Mouse (Mus musculus): Measurements from ENCODE around the gene Rpl21. TPM values are rescaled to one million over a fixed set of nuclear protein-coding genes. Genes with fewer than 3 reads are reported as not detected.

Rpl21 gene
- total RNA-seq (2021) = 100 to 1,000 TPM; 132 to 153 TPM

DNA sequence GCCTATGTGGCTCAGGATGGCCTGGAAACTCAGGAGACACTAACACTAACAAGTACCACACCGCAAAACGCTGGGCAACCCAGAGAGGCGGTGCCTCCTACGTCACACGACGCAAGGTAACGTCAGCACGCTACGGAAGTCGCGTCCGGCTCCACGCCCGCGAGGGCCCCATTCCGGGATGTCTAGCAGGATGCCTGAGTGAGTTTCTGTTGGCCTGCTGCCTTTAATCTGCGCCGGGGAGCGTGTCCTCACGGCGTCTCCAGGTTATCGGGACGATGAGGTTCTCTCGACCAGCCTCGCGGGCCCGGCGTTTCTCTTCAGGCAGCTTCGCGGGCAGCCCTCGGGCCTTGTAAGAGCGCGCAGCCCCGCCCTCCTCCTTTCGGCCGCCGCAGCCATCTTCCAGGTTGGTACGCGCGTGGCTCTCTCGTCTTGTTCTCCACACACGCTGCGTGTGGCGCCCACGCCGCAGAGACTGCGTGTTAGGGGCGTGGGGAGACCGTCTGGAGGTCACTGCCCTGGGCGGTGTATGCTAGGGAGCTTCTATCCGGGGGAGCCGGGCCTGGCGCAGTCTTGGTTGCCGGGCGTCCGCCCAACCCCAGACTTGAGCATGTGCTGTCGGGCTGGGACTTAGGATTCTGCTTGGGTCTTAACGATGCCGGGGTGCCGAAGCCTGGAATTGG lies at the start of gene Rpl21:
Gene Rpl21, plus strand, starts transcription at position 122 of the 680 bp plus-strand sequence.
- intact Hi-C loops (cut with DNase I) = loop anchor here (1.0 to 10.0 kb wide), 3 partner anchors 39 to 608 kb away; partner anchors contain the start of genes Gtf3a and Rnf6
- DNase-seq = peak; percentile 96 to 99

DNA sequence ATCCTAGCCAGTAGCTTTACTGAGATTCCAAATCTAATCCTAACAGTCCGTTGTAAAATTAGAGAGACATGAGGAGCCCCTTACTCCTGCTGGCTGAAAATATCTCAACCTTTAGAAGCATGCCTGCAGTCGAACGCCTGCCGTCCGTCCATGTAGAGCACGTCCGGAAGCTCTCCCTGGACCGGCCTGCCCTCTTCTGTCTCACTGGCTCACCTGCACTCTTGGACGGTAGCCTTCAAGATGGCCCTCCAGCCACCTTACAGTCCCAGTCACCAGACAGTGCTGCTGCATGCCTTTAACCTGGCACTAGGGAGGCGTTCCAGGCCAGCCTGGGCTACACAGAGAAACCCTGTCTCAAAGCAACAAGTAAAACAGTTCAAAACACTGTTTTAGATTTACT lies 49.4 kb upstream of the Rpl21 start:
- no peak for DNase-seq
- intact Hi-C loops (cut with DNase I) = no loop called here

DNA sequence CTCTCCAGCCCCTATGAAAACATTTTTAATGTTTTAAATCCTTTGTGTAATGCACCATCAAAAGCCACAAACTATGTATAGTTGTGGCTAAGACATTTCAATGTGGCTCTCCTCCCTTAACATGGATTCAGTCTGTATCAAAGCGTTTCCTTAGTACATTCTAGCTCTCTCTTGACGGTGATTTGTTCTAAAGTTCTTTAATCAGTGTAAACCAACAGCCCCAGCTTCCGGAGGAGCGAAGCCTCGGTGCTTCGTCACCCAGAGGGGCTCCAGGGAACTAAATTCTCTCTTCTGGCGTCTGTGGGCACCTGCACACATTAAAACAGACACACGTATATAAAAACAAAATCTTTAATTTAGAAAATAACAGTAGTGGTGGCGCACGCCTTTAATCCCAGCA lies 48.8 kb upstream of the Rpl21 start:
- no peak for DNase-seq
- intact Hi-C loops (cut with DNase I) = no loop called here

DNA sequence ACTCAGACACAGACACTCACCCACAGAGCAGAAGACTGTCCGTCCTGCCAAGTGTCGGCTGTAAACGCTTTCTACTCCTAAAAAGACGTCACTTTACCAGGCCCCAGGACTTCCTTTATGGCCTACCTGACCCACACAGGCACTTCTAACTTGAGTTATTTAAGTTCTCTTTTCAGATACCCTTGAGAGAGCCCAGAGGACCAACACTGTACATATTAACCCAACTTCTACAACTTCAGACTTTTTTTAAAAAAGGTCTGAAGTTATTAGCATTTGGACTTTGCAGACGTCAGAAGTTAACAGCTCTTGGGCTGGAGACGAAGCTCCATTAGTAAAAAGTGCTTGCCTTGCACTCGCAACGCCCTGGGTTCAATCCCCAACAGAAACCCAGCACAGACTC lies 46.6 kb upstream of the Rpl21 start:
- intact Hi-C loops (cut with DNase I) = no loop called here
- no peak for DNase-seq

DNA sequence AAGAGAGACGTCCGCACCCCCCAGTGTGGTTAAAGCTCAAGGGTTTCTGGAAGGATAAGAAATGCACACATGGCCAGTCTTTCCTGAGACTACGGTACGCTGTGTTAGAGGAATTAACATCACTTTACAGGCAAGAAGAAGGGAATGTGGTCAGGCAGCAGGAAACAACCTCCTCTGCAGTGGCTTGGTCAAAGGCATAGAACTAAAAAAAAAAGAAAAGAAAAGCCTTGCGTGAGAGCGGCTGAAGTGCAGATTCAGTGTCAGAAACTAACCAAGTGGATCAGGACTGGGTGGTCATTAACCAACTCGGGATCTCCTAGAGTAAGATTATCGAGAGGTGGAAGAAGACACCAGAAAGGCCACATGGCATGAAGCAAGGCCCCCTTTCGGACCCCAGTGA lies 43.3 kb upstream of the Rpl21 start:
- intact Hi-C loops (cut with DNase I) = no loop called here
- DNase-seq = no peak

DNA sequence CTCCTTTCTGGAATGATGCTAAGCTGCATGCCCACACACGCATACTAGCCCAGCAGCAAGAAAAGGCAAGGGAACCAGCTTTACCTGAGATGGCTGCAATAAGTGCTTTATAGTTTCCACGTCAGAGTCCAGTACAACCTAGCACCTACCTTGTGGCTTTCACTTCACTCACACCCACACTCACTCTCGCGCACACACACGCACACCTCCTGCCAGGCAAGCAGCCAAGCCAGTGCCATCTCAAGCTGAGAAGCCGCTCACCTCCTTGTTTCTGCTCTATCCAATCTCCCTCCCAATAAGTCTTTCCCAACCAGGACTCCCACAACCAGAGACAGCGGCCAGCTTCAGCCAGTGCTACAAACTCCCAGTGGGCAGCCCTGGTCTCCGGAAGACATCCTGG lies 41.7 kb upstream of the Rpl21 start:
- no peak for DNase-seq
- intact Hi-C loops (cut with DNase I) = loop anchor here (5.0 kb wide), 1 partner anchor 39 kb away; no protein-coding TSS in a partner anchor

DNA sequence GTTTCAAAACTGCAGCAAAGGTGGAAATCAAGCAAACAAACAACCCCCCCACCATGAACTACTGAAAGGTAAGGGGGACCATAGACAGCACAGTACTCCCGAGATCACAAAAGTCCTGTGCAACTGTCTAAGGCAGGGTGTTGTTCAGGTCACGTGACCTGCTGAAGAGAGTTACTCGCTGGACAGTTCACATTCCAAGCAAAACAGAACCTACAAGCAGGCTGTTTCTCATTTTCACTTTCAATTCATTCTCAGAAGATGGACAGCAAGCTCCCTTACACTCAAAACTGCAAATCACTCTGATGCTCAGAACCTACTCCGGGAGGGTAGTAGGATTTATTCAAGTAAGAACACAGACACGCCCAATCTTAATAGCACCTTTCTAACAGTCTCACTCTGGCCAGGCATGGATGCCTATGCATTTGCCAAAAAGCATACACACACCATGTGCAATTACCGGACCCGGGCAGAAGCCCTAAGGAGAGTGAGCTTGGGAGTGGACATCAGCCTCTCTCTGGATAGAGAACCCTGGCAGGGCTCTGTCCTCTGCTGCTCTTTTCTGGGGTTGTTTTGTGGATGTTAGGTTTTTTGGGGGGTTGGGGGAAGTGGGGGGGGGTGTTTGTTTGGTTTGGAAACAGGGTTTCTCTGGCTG lies 40.4 kb upstream of the Rpl21 start:
- intact Hi-C loops (cut with DNase I) = loop anchor here (2.0 to 5.0 kb wide), 2 partner anchors 15 to 40 kb away; no protein-coding TSS in a partner anchor
- no peak for DNase-seq

DNA sequence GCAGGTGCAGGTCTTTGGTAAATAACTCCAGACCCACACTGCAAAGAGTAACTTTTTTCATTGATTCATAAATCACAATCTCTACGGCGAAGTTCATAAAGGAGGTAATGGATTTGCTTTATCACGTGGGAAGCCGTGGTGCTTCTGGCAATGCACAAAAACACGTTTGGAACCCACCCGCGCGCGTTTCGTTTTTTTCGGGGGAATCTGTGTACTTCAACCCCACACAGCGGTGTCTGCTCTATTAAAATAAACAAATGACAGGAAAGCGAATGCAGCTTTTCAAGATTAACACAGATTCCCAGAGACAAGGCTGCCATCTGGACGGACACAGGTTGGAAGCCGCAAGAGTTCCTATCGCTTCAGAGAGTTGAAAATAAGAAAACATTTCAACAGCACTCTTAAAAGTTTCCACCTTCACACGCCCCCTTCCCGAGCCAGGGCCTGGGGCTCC lies 39.0 kb upstream of the Rpl21 start:
- DNase-seq = no peak
- intact Hi-C loops (cut with DNase I) = loop anchor here (1.0 to 5.0 kb wide), 4 partner anchors 17 to 41 kb away; no protein-coding TSS in a partner anchor

DNA sequence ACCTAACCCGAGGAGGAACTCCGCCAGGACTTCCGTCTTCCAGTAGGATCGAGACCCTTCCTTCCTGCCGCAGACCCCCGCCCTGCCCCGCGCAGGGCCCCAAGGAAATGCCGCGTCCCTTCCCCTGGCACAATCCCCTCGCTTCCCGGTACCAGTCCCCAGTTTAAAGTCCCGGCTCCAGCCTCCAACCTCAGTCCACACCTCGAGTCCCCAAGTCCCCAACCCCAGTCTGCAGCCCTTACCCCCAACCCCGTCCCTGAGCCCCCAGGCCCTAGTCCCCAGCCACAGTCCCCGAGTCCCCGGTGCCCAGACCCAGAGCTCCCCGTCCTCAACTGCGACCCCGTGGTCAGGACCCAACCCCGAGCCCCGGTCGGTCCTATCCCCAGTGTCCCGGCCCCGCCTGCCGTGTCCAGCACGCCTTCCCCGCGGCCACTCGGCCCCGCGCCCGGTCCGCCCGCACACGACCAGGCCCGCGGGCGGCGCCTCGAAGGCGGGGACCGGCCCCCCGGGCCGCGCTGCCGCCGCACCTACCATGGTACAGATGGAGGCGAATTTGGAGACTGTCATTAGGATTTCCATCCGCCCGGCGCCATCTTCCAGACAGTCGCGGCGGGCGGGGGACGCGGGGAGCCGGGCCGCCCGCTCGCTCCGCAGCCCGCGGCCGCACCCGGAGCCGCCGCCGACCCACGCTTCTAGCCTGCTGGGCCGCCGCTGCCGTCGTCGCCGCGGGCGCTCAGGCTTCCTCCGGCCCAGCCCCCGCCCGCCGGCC lies 38.4 kb upstream of the Rpl21 start:
- intact Hi-C loops (cut with DNase I) = loop anchor here (1.0 to 5.0 kb wide), 3 partner anchors 24 to 42 kb away; no protein-coding TSS in a partner anchor
- DNase-seq = peak; percentile 41 to 59

DNA sequence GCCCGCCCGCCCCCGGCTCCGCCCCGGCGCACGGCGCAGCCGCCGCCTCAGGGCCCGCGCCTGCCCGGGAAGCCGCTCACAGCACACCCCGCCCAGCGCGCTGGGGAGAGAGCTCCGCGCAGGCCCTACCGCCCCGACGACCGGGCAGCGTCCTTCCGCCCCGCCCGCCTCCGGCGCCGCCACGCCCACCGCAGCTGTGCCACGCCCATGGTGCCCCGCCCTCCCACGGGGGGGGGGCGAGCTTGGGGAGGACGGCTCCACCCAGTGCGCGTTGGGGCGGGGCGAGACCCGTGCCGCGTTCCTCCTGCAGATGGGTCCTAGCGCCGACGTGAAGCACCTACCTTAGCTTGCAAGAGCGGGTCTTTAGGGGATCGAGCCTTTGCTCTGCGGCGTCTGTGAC lies 37.8 kb upstream of the Rpl21 start, which contains the start of gene Usp12:
Gene Usp12, minus strand, starts transcription at position 154 of the 400 bp plus-strand sequence.
- DNase-seq = peak; percentile 99 to 100
- intact Hi-C loops (cut with DNase I) = loop anchor here (1.0 to 5.0 kb wide), 3 partner anchors 25 to 43 kb away; no protein-coding TSS in a partner anchor

DNA sequence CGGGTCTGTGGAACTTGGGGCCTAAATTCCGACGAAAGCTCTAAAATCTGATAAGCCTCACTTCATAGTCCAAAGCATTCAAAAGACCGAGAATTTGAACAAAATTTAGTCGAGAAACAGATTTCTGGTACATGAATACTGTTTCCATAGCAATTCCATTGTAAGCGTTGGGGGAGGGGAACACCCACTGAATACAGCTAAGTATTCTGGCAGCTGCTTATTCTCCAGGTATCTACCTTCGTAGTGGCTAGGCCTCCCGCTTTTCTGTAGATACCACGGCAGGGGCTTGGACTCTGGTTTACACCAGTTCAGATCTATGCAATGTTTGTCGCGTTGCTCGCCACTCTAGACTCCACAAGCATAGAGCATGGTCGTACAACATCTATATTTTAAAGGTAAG lies 37.0 kb upstream of the Rpl21 start:
- no peak for DNase-seq
- intact Hi-C loops (cut with DNase I) = no loop called here

DNA sequence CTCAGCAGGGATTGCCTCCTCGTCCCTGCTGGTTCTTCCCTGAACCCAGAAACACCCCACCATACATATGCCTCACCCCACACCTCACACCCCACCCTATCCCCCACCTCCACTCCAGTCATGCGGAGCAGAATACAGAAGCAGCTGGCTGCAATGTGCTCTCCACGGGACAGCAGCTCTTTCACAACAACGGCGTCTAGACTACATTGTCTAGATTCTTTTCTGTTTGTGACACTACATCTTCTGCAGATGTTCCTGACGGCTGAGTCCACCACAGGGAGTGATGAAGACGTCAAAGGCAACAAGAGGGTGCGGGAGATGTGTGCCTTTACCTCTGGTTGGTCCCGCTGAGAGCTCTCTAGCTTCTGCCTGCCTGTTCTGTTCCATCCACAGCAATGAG lies 34.7 kb upstream of the Rpl21 start:
- intact Hi-C loops (cut with DNase I) = no loop called here
- DNase-seq = no peak

DNA sequence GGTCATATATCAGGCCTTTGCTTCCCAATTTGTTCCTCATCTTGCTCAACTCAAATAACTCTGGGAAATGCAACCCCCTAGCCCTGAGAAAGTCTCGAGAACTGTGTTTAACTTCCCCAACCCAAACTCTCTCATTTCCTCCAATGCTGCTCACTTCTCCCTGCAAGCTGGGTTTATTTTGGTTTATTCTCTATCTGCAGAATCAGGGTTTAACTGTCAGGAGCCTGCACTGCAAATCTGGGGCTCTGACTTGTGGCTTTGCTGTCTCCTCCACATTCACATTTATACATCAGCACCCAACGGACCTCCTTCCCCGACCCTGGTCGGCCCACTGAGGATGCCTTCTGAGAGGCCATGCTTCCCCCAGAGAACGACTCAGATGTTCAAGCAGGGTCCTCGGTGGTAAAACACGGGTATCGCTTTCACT lies 26.7 kb upstream of the Rpl21 start:
- intact Hi-C loops (cut with DNase I) = no loop called here
- DNase-seq = no peak

DNA sequence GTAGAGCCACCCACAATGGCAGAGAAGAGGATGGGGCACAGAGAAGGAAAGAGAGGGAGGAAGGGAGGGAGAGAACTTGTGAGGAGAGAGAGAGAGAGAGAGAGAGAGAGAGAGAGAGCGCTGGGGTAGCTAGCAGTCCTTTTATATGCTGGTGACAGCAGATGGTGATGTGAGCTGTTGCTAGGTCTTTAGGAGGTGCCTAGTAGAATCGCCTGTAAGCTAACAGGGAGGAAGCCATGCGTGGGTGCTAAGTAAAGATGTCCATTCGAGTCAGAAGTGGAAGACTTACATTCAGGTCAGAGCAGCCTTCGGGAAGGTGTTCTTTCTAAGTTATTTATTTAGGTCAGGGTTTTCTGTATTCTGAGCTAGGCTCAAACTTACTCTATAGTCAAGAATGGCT lies 22.7 kb upstream of the Rpl21 start:
- intact Hi-C loops (cut with DNase I) = no loop called here
- DNase-seq = no peak

DNA sequence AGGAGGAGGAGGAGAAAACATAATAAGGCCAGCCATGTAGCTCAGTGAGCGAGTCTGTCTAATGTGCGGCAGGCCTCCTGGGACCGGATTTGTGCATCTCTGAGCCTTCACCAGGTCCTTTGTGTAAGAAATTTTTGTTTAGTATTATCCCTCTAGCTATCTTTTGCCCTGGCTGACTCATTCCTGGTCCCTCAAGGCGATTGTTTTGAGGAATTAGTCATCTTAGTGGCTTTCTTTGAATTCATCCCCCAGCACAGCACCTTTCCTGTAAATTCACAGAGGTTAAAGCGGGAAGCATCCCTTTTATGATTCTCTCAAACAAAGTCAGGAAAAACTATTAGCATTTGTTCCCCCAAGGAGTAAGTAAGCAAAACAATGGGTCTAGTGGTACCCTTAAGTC lies 19.8 kb upstream of the Rpl21 start:
- intact Hi-C loops (cut with DNase I) = no loop called here
- no peak for DNase-seq

DNA sequence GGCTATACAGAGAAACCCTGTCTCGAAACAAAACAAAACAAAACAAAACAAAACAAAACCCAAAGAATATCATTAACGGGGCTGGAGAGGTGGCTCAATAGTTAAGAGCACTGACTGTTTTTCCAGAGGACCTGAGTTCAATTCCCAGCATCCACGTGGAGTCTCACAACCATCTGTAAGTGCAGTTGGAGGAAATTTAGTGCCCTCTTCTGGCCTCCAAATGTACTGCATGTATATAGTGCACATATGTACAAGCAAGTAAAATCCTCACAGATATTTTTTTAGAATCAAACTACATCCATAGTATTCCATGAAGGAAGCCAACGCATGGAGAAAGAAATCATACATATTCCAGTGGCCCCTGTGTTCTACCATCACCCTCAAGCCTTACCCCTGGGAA lies 19.3 kb upstream of the Rpl21 start:
- intact Hi-C loops (cut with DNase I) = no loop called here
- DNase-seq = no peak

DNA sequence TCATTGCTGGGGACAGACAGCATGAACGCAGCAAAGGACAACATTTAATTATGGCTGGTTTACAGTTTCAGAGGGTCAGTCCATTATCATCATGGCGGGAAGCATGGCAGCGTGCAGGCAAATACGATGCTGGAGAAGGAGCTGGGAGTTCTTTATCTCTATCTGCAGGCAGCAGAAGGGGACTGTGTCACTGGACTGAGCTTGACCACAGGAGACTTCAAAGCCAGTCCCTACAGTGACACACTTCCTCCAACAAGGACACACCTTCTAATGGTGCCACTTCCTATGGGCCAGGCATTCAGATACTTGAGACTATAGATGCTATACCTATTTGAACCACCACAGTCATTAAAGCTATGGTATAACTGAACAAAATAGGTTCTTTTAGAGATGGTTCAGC lies 17.3 kb upstream of the Rpl21 start:
- intact Hi-C loops (cut with DNase I) = no loop called here
- no peak for DNase-seq

DNA sequence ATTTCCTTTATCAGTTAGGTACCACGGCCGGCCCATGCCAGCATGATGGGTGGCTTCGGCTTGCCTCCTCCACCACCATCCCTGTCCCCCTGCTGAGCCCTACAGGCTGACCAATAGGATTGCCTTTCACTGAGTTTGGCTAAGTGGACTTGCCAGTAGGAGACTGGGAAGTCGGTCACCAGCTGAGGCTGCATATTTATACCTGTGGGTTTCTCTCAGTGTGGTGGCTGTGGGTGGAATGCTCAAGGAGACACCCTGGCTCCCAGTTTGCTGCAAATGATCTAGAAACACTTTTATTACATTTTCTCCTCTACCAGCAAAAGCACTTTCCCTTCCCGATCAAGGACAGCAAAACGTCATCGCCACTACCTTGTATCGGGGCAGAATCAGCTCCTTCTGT lies 15.1 kb upstream of the Rpl21 start:
- intact Hi-C loops (cut with DNase I) = no loop called here
- no peak for DNase-seq

DNA sequence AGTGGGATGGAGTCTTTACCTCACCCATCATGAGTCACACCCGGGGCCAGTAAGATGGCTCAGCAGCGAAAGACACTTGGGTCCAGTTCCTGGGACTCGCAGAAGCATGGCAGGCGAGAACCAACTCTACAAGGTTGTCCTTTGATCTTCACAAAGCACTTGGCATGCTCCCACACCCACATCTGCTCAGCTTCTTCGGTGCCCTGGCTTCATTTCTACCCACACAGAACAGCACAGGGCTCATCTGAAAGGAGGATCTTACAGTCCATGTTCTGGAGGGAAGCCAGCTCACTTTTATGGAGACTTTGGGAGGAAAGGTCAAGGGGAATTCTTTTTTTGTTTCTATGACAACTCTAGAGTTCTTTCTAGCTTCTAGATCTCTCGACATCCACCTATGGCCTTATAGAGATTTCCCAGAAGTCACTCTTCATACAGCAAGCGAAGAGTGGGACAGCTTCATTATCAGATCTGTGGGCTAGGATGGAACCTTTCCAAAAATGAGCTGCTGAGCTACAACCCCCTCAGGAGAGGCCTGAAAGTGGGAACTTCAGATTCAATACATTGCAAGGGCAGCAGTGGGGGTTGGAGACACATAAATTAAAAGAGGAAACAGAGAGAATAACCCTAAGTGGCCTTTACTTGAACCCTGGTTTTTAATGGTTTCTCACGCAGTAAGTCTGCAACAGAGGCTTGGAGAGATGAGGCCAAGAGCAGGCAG lies 13.6 kb upstream of the Rpl21 start:
- no peak for DNase-seq
- intact Hi-C loops (cut with DNase I) = no loop called here

DNA sequence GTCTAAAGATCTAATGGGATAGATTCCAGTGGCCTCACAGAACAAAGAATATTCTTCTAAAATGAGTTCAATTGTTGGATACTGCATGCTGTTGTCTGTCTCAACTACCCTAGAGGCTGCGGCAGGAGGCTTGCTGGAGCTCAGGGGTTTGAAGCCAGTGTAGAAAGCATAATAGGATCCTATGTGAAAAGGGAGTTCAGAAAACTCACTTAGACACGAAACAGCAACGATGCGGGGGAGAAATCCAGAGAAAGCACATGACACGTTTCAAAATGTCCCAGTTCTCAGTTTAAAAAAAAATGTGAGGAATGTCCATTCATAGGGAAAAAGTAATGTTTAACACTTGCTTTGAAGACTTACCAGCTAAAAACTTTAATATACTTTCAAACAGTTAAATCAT lies 9.7 kb upstream of the Rpl21 start:
- intact Hi-C loops (cut with DNase I) = no loop called here

DNA sequence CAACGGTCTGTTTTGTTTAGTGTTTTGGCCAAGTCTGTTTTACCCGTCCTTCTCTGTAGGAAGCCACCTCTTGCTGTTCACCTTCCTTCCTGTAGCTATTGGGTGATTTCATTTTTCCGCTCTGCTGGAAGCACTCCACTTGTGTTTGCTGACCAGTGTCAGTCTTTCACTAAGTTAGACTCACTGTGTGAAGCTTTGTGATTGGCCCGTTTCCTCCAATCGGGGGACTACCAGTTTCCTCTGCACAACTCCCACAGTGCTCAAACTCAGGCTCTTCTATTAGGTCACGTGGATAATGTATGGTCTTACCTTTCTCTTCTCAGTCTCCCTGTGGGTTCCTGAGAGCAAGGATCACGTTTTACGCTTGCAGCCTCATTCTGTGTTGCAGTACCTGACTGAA lies 3.2 kb upstream of the Rpl21 start:
- intact Hi-C loops (cut with DNase I) = no loop called here
- DNase-seq = no peak

More for the DNA sequence above, 9.7 kb upstream of the Rpl21 start:
- DNase-seq = no peak
